Mouse (Mus musculus) midbrain, embryonic 16.5 days (tissue): ENCODE data around the gene 4931414P19Rik. TPM values are rescaled to one million over a fixed set of nuclear protein-coding genes. Genes with fewer than 3 reads are reported as not detected.

Experiments
- ATAC-seq: fragments of 200-750 bp; cut with Nextera tagmentation; 2 replicates; pipeline ENCODE4 v1.8.0; 2017; ENCODE audit warnings: moderate TSS enrichment
- H3K27ac ChIP-seq: fragments of 300-500 bp; sonication (generic); 2 replicates; pipeline ENCODE4 v1.5.1; 2014; ENCODE audit warnings: mild to moderate bottlenecking, low read length, mixed read lengths
- H3K27me3 ChIP-seq: fragments of 300-500 bp; sonication (generic); 2 replicates; pipeline ENCODE4 v1.6.1; 2014; ENCODE audit warnings: low read depth, low read length, mixed read lengths; ENCODE audit not compliant: control insufficient read depth, insufficient read depth
- H3K36me3 ChIP-seq: fragments of 300-500 bp; sonication (generic); 2 replicates; pipeline ENCODE4 v1.6.1; 2014; ENCODE audit warnings: mild to moderate bottlenecking, low read length, moderate library complexity, mixed read lengths; ENCODE audit not compliant: control insufficient read depth, insufficient read depth
- H3K4me1 ChIP-seq: fragments of 300-500 bp; sonication (generic); 2 replicates; pipeline ENCODE4 v1.6.1; 2014; ENCODE audit warnings: mild to moderate bottlenecking, low read length, mixed read lengths; ENCODE audit not compliant: control insufficient read depth, insufficient read depth
- H3K4me2 ChIP-seq: fragments of 300-500 bp; sonication (generic); 2 replicates; pipeline ENCODE4 v1.6.1; 2014; ENCODE audit warnings: mild to moderate bottlenecking, low read length, mixed read lengths
- H3K4me3 ChIP-seq: fragments of 300-500 bp; sonication (generic); 2 replicates; pipeline ENCODE4 v1.5.1; 2014; ENCODE audit warnings: low read depth, mild to moderate bottlenecking, low read length, moderate library complexity, mixed read lengths
- H3K9ac ChIP-seq: fragments of 300-500 bp; sonication (generic); 2 replicates; pipeline ENCODE4 v1.6.1; 2014; ENCODE audit warnings: low read depth, low read length, mixed read lengths
- H3K9me3 ChIP-seq: fragments of 300-500 bp; sonication (generic); replicated peaks from 2 replicates; pipeline ENCODE4 v1.6.1; 2014; ENCODE audit warnings: mild to moderate bottlenecking, low read length, mixed read lengths; ENCODE audit not compliant: control insufficient read depth, poor library complexity, severe bottlenecking
- WGBS: fragments of 180-500 bp; shearing (Covaris S2); extraction: QIAGEN DNeasy Blood & Tissue Kit; methylation state at CpG from one replicate; pipeline ENCODE4 v1.1.7; 2014; 5-methylcytosine and 5-hydroxymethylcytosine counted together
- microRNA counts: library from miRNA; unstranded; fragments of <30 nt; microRNA quantifications from one replicate; lab custom pipeline; 2016
- microRNA-seq: library from miRNA; unstranded; fragments of <30 nt; microRNA quantifications from one replicate; pipeline ENCODE4, GENCODE M21; 2017
- polyA plus RNA-seq: library from polyadenylated mRNA; unstranded; fragments of >200 nt; fragmentation: Nextera tagmentation; extraction: Ambion mirVana; gene quantifications from 2 replicates; pipeline ENCODE4 v1.2.1, GENCODE M21; 2015

Gene 4931414P19Rik
- polyA plus RNA-seq, 1 experiment from 2014 or later = 5.2 TPM

- peak overlapping the region; percentile 64 for H3K4me3 ChIP-seq
- WGBS = 3% methylated on average over 21 of the region's 21 CpGs
- ATAC-seq = no peak
- peak overlapping the region; percentile 94 for H3K4me2 ChIP-seq
- H3K4me1 ChIP-seq = peaks cover 9% of the 10 kb centered on the region
- H3K27ac ChIP-seq = no peak overlapping the region
- H3K27me3 ChIP-seq = no peaks in the 10 kb centered on the region
- H3K36me3 ChIP-seq = no peaks in the 10 kb centered on the region
- peak overlapping the region; percentile 65 for H3K9ac ChIP-seq
- no peaks in the 10 kb centered on the region for H3K9me3 ChIP-seq
These were observed 52.3 kb downstream of the 4931414P19Rik start for GRCm38 (mm10) chr14:54553454-54553974.

DNA sequence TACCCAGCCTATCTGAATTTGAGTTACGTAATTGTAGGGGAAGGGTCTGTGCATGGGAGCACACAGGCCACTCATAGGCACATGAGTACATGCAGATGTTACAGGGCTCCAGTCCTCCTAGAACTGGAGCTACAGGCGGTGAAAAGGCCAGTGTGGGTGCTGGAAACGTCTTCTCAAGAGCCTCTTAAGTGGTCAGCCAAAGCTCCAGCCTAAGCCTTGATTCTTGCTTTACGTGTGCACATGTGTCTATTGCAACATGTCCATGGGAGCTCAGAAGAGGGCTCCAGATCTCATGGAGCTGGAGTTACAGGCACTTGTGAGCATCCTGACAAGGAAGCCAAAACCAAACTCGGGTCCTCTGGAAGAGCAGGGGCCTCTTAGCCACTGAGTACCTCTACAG is 61.1 kb downstream of the 4931414P19Rik start:
- no peaks in the 10 kb centered on the region for H3K36me3 ChIP-seq
- no peak for ATAC-seq
- no peaks in the 10 kb centered on the region for H3K4me1 ChIP-seq
- no peak overlapping the region for H3K27ac ChIP-seq
- H3K4me2 ChIP-seq = no peak overlapping the region
- no peaks in the 10 kb centered on the region for H3K9me3 ChIP-seq
- H3K4me3 ChIP-seq = no peak overlapping the region
- H3K9ac ChIP-seq = no peak overlapping the region
- 94% methylated on average over 5 of the region's 5 CpGs for WGBS
- no peaks in the 10 kb centered on the region for H3K27me3 ChIP-seq

GRCm38 (mm10) chr14:54540771-54541170 is 65.0 kb downstream of the 4931414P19Rik start:
- ATAC-seq = no peak
- Histone ChIP-seq H3K27me3 (no peaks in the 10 kb centered on the region), H3K36me3 (no peaks in the 10 kb centered on the region), H3K4me2 (no peak overlapping the region), H3K27ac (no peak overlapping the region), H3K4me3 (no peak overlapping the region), H3K9me3 (no peaks in the 10 kb centered on the region), H3K9ac (no peak overlapping the region), H3K4me1 (no peaks in the 10 kb centered on the region)
- 58% methylated on average over 11 of the region's 11 CpGs for WGBS

GRCm38 (mm10) chr14:54538580-54538979 is 67.2 kb downstream of the 4931414P19Rik start:
- Histone ChIP-seq H3K4me3 (no peak overlapping the region), H3K27me3 (no peaks in the 10 kb centered on the region), H3K27ac (no peak overlapping the region), H3K9ac (no peak overlapping the region), H3K4me1 (no peaks in the 10 kb centered on the region), H3K36me3 (no peaks in the 10 kb centered on the region), H3K9me3 (no peaks in the 10 kb centered on the region), H3K4me2 (no peak overlapping the region)
- no peak for ATAC-seq
- 78% methylated on average over 2 of the region's 2 CpGs for WGBS

MicroRNA genes within 50 kb of the gene (microRNA counts, 519-probe panel; counts per million panel counts)
- microRNA mmu-miR-686 (lab: Ali Mortazavi, UCI) = 386 counts per million, percentile 18 among the panel's probes with 10 or more counts

Small RNA genes lying within 50 kb of the gene (microRNA-seq; reads per million reads assigned to microRNA genes)
- gene Mir686 (not detected), gene Mir6948 (0.86 reads per million)

Other genes with a start within 250 kb of the 4931414P19Rik start
- gene Oxa1l, start 245.2 kb downstream of the 4931414P19Rik start, polyA plus RNA-seq = 51.8 and 53.1 TPM in 2 replicates
- 4.3 and 4.9 TPM in 2 replicates for gene Slc7a7, start 188.2 kb downstream of the 4931414P19Rik start, polyA plus RNA-seq
- 247 and 252 TPM in 2 replicates for gene Mrpl52, start 179.1 kb downstream of the 4931414P19Rik start, polyA plus RNA-seq
- 43.5 and 43.9 TPM in 2 replicates for gene Mmp14, start 174.4 kb downstream of the 4931414P19Rik start, polyA plus RNA-seq
- gene Lrp10, start 141.9 kb downstream of the 4931414P19Rik start, polyA plus RNA-seq = 26.9 and 28.2 TPM in 2 replicates
- 46.0 and 48.9 TPM in 2 replicates for gene Rem2, start 129.9 kb downstream of the 4931414P19Rik start, polyA plus RNA-seq
- 105 and 106 TPM in 2 replicates for gene Prmt5, start 88.5 kb downstream of the 4931414P19Rik start, polyA plus RNA-seq
- 12.9 and 13.1 TPM in 2 replicates for gene Haus4, start 51.4 kb downstream of the 4931414P19Rik start, polyA plus RNA-seq
- gene Ajuba, start 28.4 kb downstream of the 4931414P19Rik start, polyA plus RNA-seq = 4.6 and 5.5 TPM in 2 replicates
- gene Psmb5, start 12.0 kb upstream of the 4931414P19Rik start, polyA plus RNA-seq = 412 and 432 TPM in 2 replicates
- 0.06 TPM in 1 of 2 replicates, not detected in the other for gene Psmb11, start 15.4 kb upstream of the 4931414P19Rik start, polyA plus RNA-seq
- gene Gm17606, start 35.0 kb upstream of the 4931414P19Rik start, polyA plus RNA-seq = not detected in 2 replicates
- 9.6 and 11.2 TPM in 2 replicates for gene Cdh24, start 35.4 kb upstream of the 4931414P19Rik start, polyA plus RNA-seq
- gene 1700123O20Rik, start 80.2 kb upstream of the 4931414P19Rik start, polyA plus RNA-seq = 58.9 and 63.9 TPM in 2 replicates
- gene Acin1, start 80.9 kb upstream of the 4931414P19Rik start, polyA plus RNA-seq = 108 and 123 TPM in 2 replicates
- 0.15 and 0.29 TPM in 2 replicates for gene Gm29776, start 92.8 kb upstream of the 4931414P19Rik start, polyA plus RNA-seq
- not detected in 2 replicates for gene Cebpe, start 106.2 kb upstream of the 4931414P19Rik start, polyA plus RNA-seq
- gene Slc7a8, start 176.0 kb upstream of the 4931414P19Rik start, polyA plus RNA-seq = 8.8 and 12.0 TPM in 2 replicates
- gene Rnf212b, start 208.1 kb upstream of the 4931414P19Rik start, polyA plus RNA-seq = not detected in 2 replicates